Mouse (Mus musculus): ENCODE data around the gene Slc28a1. TPM values are rescaled to one million over a fixed set of nuclear protein-coding genes. Genes with fewer than 3 reads are reported as not detected.

The Slc28a1 gene
- total and polyA plus RNA-seq, 3 experiments, result not detected

DNA sequence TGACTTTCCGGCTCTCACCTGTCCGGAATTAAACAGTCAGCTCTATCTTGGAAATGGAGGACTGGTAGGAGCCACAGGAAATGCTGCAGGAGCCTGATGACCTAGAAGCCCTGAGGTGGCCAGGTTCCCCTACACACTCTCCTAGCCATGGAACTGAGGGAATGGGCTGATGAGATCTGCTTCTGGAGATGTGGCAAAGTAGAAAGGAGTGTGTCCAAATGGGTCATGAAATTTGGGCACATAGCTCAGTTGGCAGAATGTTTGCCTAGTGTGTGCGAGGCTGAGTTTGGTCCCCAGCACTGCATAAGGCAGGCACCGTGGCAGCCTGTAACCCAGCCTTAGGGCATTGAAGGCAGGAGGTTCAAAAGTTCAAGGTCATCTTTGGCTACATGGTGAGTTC lies 3.8 kb upstream of the Slc28a1 start:
- TF ChIP-seq UBTF (IDR thresholded peaks at IDR 0.05; ENCODE audit: borderline replicate concordance, insufficient read depth, low read depth, low read length) (no peak), ELF1 (IDR thresholded peaks at IDR 0.05; ENCODE audit: low read depth, low read length) (no peak), BHLHE40 (IDR thresholded peaks at IDR 0.05; ENCODE audit: borderline replicate concordance, low read depth, low read length) (no peak), SIN3A (IDR thresholded peaks at IDR 0.05; ENCODE audit: low read length) (no peak), RCOR1 (IDR thresholded peaks at IDR 0.05; ENCODE audit: low read depth, low read length) (no peak), ETS1 (IDR thresholded peaks at IDR 0.05; ENCODE audit: low read depth, low read length) (no peak), MXI1 (IDR thresholded peaks at IDR 0.05; ENCODE audit: low read depth, low read length) (no peak), POLR2A (IDR thresholded peaks at IDR 0.05; ENCODE audit: control insufficient read depth in 1 of 2, insufficient read depth in 1 of 2, low read depth in 1 of 2, low read length in 2 of 2, poor library complexity in 1 of 2) (no peak), TAL1 (IDR thresholded peaks at IDR 0.05; ENCODE audit: low read length) (no peak), MAX (IDR thresholded peaks at IDR 0.05; ENCODE audit: low read length) (no peak), NRF1 (IDR thresholded peaks at IDR 0.05; ENCODE audit: insufficient read depth, low read depth, low read length, poor library complexity, severe bottlenecking) (no peak), GABPA (IDR thresholded peaks at IDR 0.05; ENCODE audit: low read depth, low read length) (no peak)

GRCm38 (mm10) chr7:81111729-81112128 lies 2.9 kb upstream of the Slc28a1 start:
- no peak for DNase-seq (ENCODE audit: low read depth, low spot score)
- Histone ChIP-seq H3K79me2 (ENCODE audit: control insufficient read depth, insufficient read depth, low read length, poor library complexity) (no peaks in the 10 kb centered on the region), H3K9me3 (replicated peaks; ENCODE audit: insufficient read depth, low read length) (no peaks in the 10 kb centered on the region), H3K36me3 (ENCODE audit: control insufficient read depth in 1 of 2, insufficient read depth in 2 of 2, low read length in 2 of 2) (no peaks in the 10 kb centered on the region), H3K27me3 (ENCODE audit: control insufficient read depth in 1 of 2, insufficient read depth in 2 of 2, low read length in 2 of 2) (peaks cover 9 to 12% of the 10 kb centered on the region in 2 experiments), H3K4me1 (ENCODE audit: control insufficient read depth in 1 of 2, insufficient read depth in 2 of 2, low read length in 2 of 2) (no peaks in the 10 kb centered on the region), H3K27ac (ENCODE audit: control insufficient read depth, low read depth, low read length) (no peak overlapping the region), H3K4me3 (ENCODE audit: control insufficient read depth in 1 of 2, insufficient read depth in 1 of 2, low read depth in 2 of 2, low read length in 2 of 2) (no peak overlapping the region), H3K9ac (ENCODE audit: control insufficient read depth, low read depth, low read length, poor library complexity, severe bottlenecking) (no peak overlapping the region)
- no peak for TF ChIP-seq ETS1 (IDR thresholded peaks at IDR 0.05; ENCODE audit: low read depth, low read length)
- TF ChIP-seq POLR2AphosphoS5 (IDR thresholded peaks at IDR 0.05; ENCODE audit: borderline replicate concordance, low read depth, low read length), result no peak
- TF ChIP-seq SMC3 (IDR thresholded peaks at IDR 0.05; ENCODE audit: low read depth, low read length), result no peak
- TF ChIP-seq GATA1 (IDR thresholded peaks at IDR 0.05; ENCODE audit: low read depth, low read length), result no peak

More for the DNA sequence above, 3.8 kb upstream of the Slc28a1 start:
- H3K9ac ChIP-seq (ENCODE audit: control insufficient read depth, low read depth, low read length, poor library complexity, severe bottlenecking), result no peak overlapping the region
- DNase-seq (ENCODE audit: low read depth, low spot score), result no peak
- H3K36me3 ChIP-seq (ENCODE audit: control insufficient read depth in 1 of 2, insufficient read depth in 2 of 2, low read length in 2 of 2), result no peaks in the 10 kb centered on the region
- H3K79me2 ChIP-seq (ENCODE audit: control insufficient read depth, insufficient read depth, low read length, poor library complexity), result no peaks in the 10 kb centered on the region
- H3K9me3 ChIP-seq (replicated peaks; ENCODE audit: insufficient read depth, low read length), result no peaks in the 10 kb centered on the region
- H3K4me3 ChIP-seq (ENCODE audit: control insufficient read depth in 1 of 2, insufficient read depth in 1 of 2, low read depth in 2 of 2, low read length in 2 of 2), result no peak overlapping the region
- no peak overlapping the region for H3K27ac ChIP-seq (ENCODE audit: control insufficient read depth, low read depth, low read length)
- H3K4me1 ChIP-seq (ENCODE audit: control insufficient read depth in 1 of 2, insufficient read depth in 2 of 2, low read length in 2 of 2), result no peaks in the 10 kb centered on the region
- peaks cover 8 to 9% of the 10 kb centered on the region in 2 experiments for H3K27me3 ChIP-seq (ENCODE audit: control insufficient read depth in 1 of 2, insufficient read depth in 2 of 2, low read length in 2 of 2)

Data from MEL (cell line).